Mouse (Mus musculus): ENCODE results near the gene Btnl9. TPM values are rescaled to one million over a fixed set of nuclear protein-coding genes. Genes with fewer than 3 reads are reported as not detected.

The Btnl9 gene
- polyA plus RNA-seq, 1 experiment from 2014 or later = 0.10 TPM

DNA sequence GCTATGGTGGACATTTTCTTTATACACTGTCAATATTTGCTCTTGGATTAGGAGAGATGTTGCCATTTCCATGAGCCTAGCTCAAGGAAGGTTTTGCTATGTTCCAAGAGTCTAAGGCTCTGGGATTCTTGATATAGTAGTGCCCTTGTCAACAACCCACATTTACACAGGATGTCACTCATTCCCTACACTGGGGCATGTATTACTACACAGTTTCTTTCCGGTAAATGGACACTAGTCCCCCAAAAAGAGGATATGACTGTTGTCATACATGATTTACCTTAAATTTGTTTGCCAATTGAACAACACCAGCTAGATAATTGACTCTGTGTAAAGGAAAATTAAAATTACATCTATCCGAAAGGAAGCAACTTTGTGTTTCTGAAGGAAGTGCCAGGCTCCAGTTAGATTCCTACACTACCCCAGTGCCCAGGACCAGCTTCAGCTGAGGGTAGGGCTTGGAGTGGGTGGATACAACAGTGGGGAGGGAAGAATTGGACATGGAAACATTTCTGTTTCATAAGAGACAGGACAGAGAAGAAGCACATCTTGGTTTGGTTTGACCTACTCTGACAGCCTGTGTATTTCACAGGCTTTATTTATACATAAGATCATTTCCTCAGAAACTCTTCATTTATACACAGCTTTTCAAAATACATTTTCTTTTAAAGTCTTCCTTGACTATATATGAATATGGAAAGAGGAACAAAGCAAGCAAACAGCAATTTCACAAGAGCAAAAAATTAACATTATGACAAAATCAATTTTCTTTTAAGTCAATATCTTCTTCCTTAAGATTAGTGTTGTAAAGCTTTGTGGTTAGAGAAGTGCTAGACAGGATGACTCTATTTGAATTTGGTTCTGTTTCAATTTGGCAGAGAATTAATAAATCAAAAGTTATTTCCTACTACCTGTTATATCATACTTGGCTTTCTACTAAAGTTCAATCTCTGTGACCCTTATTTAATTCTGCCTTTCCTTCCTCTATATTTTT is 29.8 kb downstream of the Btnl9 start:
- 92% methylated on average over 2 of the region's 2 CpGs for WGBS
- H3K36me3 ChIP-seq (ENCODE audit: control insufficient read depth, insufficient read depth, low read length) = no peaks in the 10 kb centered on the region
- no peak overlapping the region for H3K4me3 ChIP-seq (ENCODE audit: low read depth, low read length)
- ATAC-seq = no peak
- H3K9me3 ChIP-seq (replicated peaks; ENCODE audit: control insufficient read depth, low read length, poor library complexity, severe bottlenecking) = no peaks in the 10 kb centered on the region
- no peak overlapping the region for H3K4me2 ChIP-seq (ENCODE audit: low read length)
- H3K9ac ChIP-seq (ENCODE audit: low read depth, low read length) = no peak overlapping the region
- no peaks in the 10 kb centered on the region for H3K4me1 ChIP-seq (ENCODE audit: control insufficient read depth, insufficient read depth, low read length)
- H3K27me3 ChIP-seq (ENCODE audit: control insufficient read depth, insufficient read depth, low read depth, low read length) = no peaks in the 10 kb centered on the region
- H3K27ac ChIP-seq (ENCODE audit: low read length) = no peak overlapping the region

- Histone ChIP-seq H3K4me1 (ENCODE audit: control insufficient read depth, insufficient read depth, low read length) (no peaks in the 10 kb centered on the region), H3K4me2 (ENCODE audit: low read length) (no peak within 1 kb of the TSS), H3K9me3 (replicated peaks; ENCODE audit: control insufficient read depth, low read length, poor library complexity, severe bottlenecking) (no peaks in the 10 kb centered on the region), H3K36me3 (ENCODE audit: control insufficient read depth, insufficient read depth, low read length) (no peaks in the 10 kb centered on the region), H3K27ac (ENCODE audit: low read length) (no peak within 1 kb of the TSS), H3K9ac (ENCODE audit: low read depth, low read length) (no peak within 1 kb of the TSS), H3K27me3 (ENCODE audit: control insufficient read depth, insufficient read depth, low read depth, low read length) (no peaks in the 10 kb centered on the region), H3K4me3 (ENCODE audit: low read depth, low read length) (no peak within 1 kb of the TSS)
- no peak for ATAC-seq
- WGBS = 83% methylated on average over 1 of the region's 1 CpGs
These were observed 32.9 kb downstream of the Btnl9 start, which contains the start of gene Olfr1394 for GRCm38 (mm10) chr11:49154077-49154476. Olfr1394 (plus strand) TSS chr11:49154377.

GRCm38 (mm10) chr11:49141974-49142373 is 45.0 kb downstream of the Btnl9 start, which contains the start of gene Olfr1395:
Olfr1395 (plus strand) TSS chr11:49142274.
- Histone ChIP-seq H3K36me3 (ENCODE audit: control insufficient read depth, insufficient read depth, low read length) (no peaks in the 10 kb centered on the region), H3K9ac (ENCODE audit: low read depth, low read length) (no peak within 1 kb of the TSS), H3K27ac (ENCODE audit: low read length) (no peak within 1 kb of the TSS), H3K4me1 (ENCODE audit: control insufficient read depth, insufficient read depth, low read length) (no peaks in the 10 kb centered on the region), H3K27me3 (ENCODE audit: control insufficient read depth, insufficient read depth, low read depth, low read length) (no peaks in the 10 kb centered on the region), H3K4me2 (ENCODE audit: low read length) (no peak within 1 kb of the TSS), H3K4me3 (ENCODE audit: low read depth, low read length) (no peak within 1 kb of the TSS), H3K9me3 (replicated peaks; ENCODE audit: control insufficient read depth, low read length, poor library complexity, severe bottlenecking) (no peaks in the 10 kb centered on the region)
- no peak for ATAC-seq
- 94% methylated on average over 6 of the region's 6 CpGs for WGBS

- 84% methylated on average over 2 of the region's 2 CpGs for WGBS
- Histone ChIP-seq H3K9ac (ENCODE audit: low read depth, low read length) (no peak overlapping the region), H3K4me3 (ENCODE audit: low read depth, low read length) (no peak overlapping the region), H3K4me2 (ENCODE audit: low read length) (no peak overlapping the region), H3K9me3 (replicated peaks; ENCODE audit: control insufficient read depth, low read length, poor library complexity, severe bottlenecking) (no peaks in the 10 kb centered on the region), H3K36me3 (ENCODE audit: control insufficient read depth, insufficient read depth, low read length) (no peaks in the 10 kb centered on the region), H3K27ac (ENCODE audit: low read length) (no peak overlapping the region), H3K4me1 (ENCODE audit: control insufficient read depth, insufficient read depth, low read length) (no peaks in the 10 kb centered on the region), H3K27me3 (ENCODE audit: control insufficient read depth, insufficient read depth, low read depth, low read length) (no peaks in the 10 kb centered on the region)
- no peak for ATAC-seq
These were observed 62.8 kb downstream of the Btnl9 start for GRCm38 (mm10) chr11:49124169-49124568.

GRCm38 (mm10) chr11:49119635-49120034 is 67.3 kb downstream of the Btnl9 start:
- ATAC-seq = no peak
- 90% methylated on average over 3 of the region's 3 CpGs for WGBS
- no peak overlapping the region for H3K9ac ChIP-seq (ENCODE audit: low read depth, low read length)

More at GRCm38 (mm10) chr11:49119635-49120034, 67.3 kb downstream of the Btnl9 start:
- Histone ChIP-seq H3K4me3 (ENCODE audit: low read depth, low read length) (no peak overlapping the region), H3K9me3 (replicated peaks; ENCODE audit: control insufficient read depth, low read length, poor library complexity, severe bottlenecking) (no peaks in the 10 kb centered on the region), H3K4me1 (ENCODE audit: control insufficient read depth, insufficient read depth, low read length) (no peaks in the 10 kb centered on the region), H3K36me3 (ENCODE audit: control insufficient read depth, insufficient read depth, low read length) (no peaks in the 10 kb centered on the region), H3K27ac (ENCODE audit: low read length) (no peak overlapping the region), H3K27me3 (ENCODE audit: control insufficient read depth, insufficient read depth, low read depth, low read length) (no peaks in the 10 kb centered on the region), H3K4me2 (ENCODE audit: low read length) (no peak overlapping the region)

Other genes starting within 250 kb of the Btnl9 start
- 1.1 and 1.2 TPM in 2 replicates for gene Psme2b, start 241.0 kb downstream of the Btnl9 start, polyA plus RNA-seq (2015; fragmentation: Nextera tagmentation; extraction: Ambion mirVana)
- not detected in 2 replicates for gene Olfr56, start 208.3 kb downstream of the Btnl9 start, polyA plus RNA-seq (2015; fragmentation: Nextera tagmentation; extraction: Ambion mirVana)
- gene 9930111J21Rik1, start 207.8 kb downstream of the Btnl9 start, polyA plus RNA-seq (2015; fragmentation: Nextera tagmentation; extraction: Ambion mirVana) = 0.24 and 0.28 TPM in 2 replicates
- not detected in 2 replicates for gene Gm12185, start 194.9 kb downstream of the Btnl9 start, polyA plus RNA-seq (2015; fragmentation: Nextera tagmentation; extraction: Ambion mirVana)
- gene Tgtp1, start 193.0 kb downstream of the Btnl9 start, polyA plus RNA-seq (2015; fragmentation: Nextera tagmentation; extraction: Ambion mirVana) = not detected in 2 replicates
- 0.23 and 0.35 TPM in 2 replicates for gene 9930111J21Rik2, start 135.9 kb downstream of the Btnl9 start, polyA plus RNA-seq (2015; fragmentation: Nextera tagmentation; extraction: Ambion mirVana)
- gene Tgtp2, start 123.0 kb downstream of the Btnl9 start, polyA plus RNA-seq (2015; fragmentation: Nextera tagmentation; extraction: Ambion mirVana) = not detected in 2 replicates
- gene Ifi47, start 110.6 kb downstream of the Btnl9 start, polyA plus RNA-seq (2015; fragmentation: Nextera tagmentation; extraction: Ambion mirVana) = 0.52 and 0.53 TPM in 2 replicates
- not detected in 2 replicates for gene Olfr1396, start 72.3 kb downstream of the Btnl9 start, polyA plus RNA-seq (2015; fragmentation: Nextera tagmentation; extraction: Ambion mirVana)
- gene Olfr1395, start 44.9 kb downstream of the Btnl9 start, polyA plus RNA-seq (2015; fragmentation: Nextera tagmentation; extraction: Ambion mirVana) = not detected in 2 replicates
- gene Olfr1394, start 32.8 kb downstream of the Btnl9 start, polyA plus RNA-seq (2015; fragmentation: Nextera tagmentation; extraction: Ambion mirVana) = not detected in 2 replicates
- 38.6 and 43.4 TPM in 2 replicates for gene Zfp62, start 16.1 kb upstream of the Btnl9 start, polyA plus RNA-seq (2015; fragmentation: Nextera tagmentation; extraction: Ambion mirVana)
- 33.5 and 34.3 TPM in 2 replicates for gene Mgat1, start 57.0 kb upstream of the Btnl9 start, polyA plus RNA-seq (2015; fragmentation: Nextera tagmentation; extraction: Ambion mirVana)
- gene Olfr1393, start 91.1 kb upstream of the Btnl9 start, polyA plus RNA-seq (2015; fragmentation: Nextera tagmentation; extraction: Ambion mirVana) = not detected in 2 replicates
- gene Olfr1392, start 98.1 kb upstream of the Btnl9 start, polyA plus RNA-seq (2015; fragmentation: Nextera tagmentation; extraction: Ambion mirVana) = not detected in 2 replicates
- gene Olfr10, start 117.6 kb upstream of the Btnl9 start, polyA plus RNA-seq (2015; fragmentation: Nextera tagmentation; extraction: Ambion mirVana) = not detected in 2 replicates
- not detected in 2 replicates for gene Olfr1391, start 135.6 kb upstream of the Btnl9 start, polyA plus RNA-seq (2015; fragmentation: Nextera tagmentation; extraction: Ambion mirVana)
- gene Olfr1390, start 148.0 kb upstream of the Btnl9 start, polyA plus RNA-seq (2015; fragmentation: Nextera tagmentation; extraction: Ambion mirVana) = not detected in 2 replicates
- gene Olfr1389, start 235.9 kb upstream of the Btnl9 start, polyA plus RNA-seq (2015; fragmentation: Nextera tagmentation; extraction: Ambion mirVana) = not detected in 2 replicates
- 0.09 TPM in 1 of 2 replicates, not detected in the other for gene Olfr1388, start 249.5 kb upstream of the Btnl9 start, polyA plus RNA-seq (2015; fragmentation: Nextera tagmentation; extraction: Ambion mirVana)